Mouse (Mus musculus) lung, postnatal 0 days (tissue): Measurements from ENCODE around the gene Nr2e1.

ENCODE experiments used
- CTCF ChIP-seq: IDR thresholded peaks from 2 replicates; pipeline ENCODE4 v1.5.1; 2016; ENCODE audit warnings: antibody characterized with exemption, mild to moderate bottlenecking
- EP300 ChIP-seq: IDR thresholded peaks from 2 replicates; pipeline ENCODE4 v1.6.1; 2016; ENCODE audit warnings: antibody characterized with exemption, mild to moderate bottlenecking, control low read depth

DNA sequence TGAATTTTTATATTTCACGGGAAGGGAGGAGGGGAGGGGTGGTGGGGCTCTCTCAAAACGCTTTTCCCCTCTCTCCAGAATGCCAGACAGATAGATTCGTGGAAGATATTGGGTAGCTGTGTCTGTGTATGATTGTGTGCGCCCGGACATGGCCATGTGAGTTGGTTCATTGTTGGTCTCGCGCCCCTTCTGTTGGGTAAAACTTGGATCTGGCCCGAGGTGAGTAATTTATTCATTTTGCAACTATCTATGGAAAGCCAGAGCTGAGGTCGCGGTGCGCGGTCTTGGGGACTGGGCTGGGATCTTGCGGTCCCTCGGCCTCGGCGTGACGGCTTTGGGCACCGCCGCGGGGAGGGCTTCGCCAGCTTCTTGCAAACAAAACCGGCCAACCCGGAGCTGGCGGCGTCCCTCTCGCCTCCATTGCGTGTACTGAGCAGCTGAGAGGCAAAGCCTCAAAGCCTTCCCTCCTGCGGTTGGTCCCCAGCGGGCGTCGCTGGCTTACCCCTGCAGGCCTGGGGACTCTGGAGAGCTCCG lies 537 bp upstream of the Nr2e1 start:
- TF ChIP-seq CTCF = no peak
- TF ChIP-seq EP300 = no peak
